Mouse (Mus musculus) fat pad, adult 2 months (tissue): ENCODE data around the gene Asic2.

ENCODE experiments used
- DNase-seq: peaks from one replicate; pipeline ENCODE4 v3.0.0-alpha.2; 2011; ENCODE audit warnings: low read depth, low spot score; ENCODE audit errors: extremely low read depth

Asic2 gene

GRCm38 (mm10) chr11:81059546-81059945 lies 908.7 kb downstream of the Asic2 start:
- DNase-seq, result no peak

- DNase-seq, result no peak
Measured at GRCm38 (mm10) chr11:81057506-81057905, 910.8 kb downstream of the Asic2 start.

- no peak for DNase-seq
Measured at GRCm38 (mm10) chr11:81056776-81057175, 911.5 kb downstream of the Asic2 start.

- DNase-seq, result no peak
Measured at GRCm38 (mm10) chr11:81055446-81056145, 912.7 kb downstream of the Asic2 start.

- no peak for DNase-seq
Measured at GRCm38 (mm10) chr11:81053826-81054225, 914.4 kb downstream of the Asic2 start.

- no peak for DNase-seq
Measured at GRCm38 (mm10) chr11:81041671-81042070, 926.6 kb downstream of the Asic2 start.

- no peak for DNase-seq
Measured at GRCm38 (mm10) chr11:81039976-81040375, 928.3 kb downstream of the Asic2 start.

GRCm38 (mm10) chr11:81032151-81032550 lies 936.1 kb downstream of the Asic2 start:
- no peak for DNase-seq

DNA sequence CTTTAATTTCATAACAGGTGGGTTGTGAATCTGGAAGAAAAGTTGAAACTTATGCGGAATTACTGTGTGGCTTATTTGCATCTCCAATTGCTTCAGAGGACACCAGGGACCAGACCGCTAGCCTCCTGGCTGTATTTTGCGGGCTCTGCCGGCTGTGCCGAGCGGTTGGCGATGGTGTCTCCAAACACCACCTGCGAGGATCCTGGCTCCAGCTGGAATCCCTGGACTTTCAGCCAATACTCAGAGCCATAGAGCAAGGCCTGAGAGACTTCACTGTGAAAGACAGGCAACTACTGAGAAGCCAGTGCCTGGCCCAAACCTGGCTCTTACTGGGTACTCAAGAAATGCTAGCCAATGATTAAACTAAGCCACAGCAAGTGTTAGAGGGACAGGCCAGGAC lies 953.5 kb downstream of the Asic2 start:
- no peak for DNase-seq

GRCm38 (mm10) chr11:81013501-81013900 lies 954.8 kb downstream of the Asic2 start:
- DNase-seq, result no peak

- DNase-seq, result no peak
Measured at GRCm38 (mm10) chr11:81010766-81011165, 957.5 kb downstream of the Asic2 start.

DNA sequence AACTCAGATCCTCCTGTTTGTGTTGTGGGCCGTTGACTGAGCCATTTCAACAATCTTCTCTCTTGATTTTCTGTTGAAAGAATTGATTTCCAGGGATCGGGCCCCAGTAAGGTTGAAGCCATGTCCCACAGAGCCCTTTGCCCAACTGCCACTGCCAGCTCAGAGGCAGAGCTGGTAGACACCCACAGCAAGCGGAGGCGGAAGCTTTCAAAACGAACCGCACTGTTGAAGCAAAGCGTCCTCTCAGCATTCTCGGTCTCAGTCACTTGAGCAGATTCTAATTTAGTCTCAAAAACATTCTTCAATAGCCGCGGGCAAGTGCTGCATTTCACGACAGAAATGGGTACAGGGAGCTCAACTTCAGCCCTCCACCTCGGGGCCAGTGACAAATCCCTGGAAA lies 958.9 kb downstream of the Asic2 start:
- no peak for DNase-seq

- no peak for DNase-seq
Measured at GRCm38 (mm10) chr11:81005831-81006230, 962.4 kb downstream of the Asic2 start.

- DNase-seq, result no peak
Measured at GRCm38 (mm10) chr11:81002769-81003430, 965.4 kb downstream of the Asic2 start.

DNA sequence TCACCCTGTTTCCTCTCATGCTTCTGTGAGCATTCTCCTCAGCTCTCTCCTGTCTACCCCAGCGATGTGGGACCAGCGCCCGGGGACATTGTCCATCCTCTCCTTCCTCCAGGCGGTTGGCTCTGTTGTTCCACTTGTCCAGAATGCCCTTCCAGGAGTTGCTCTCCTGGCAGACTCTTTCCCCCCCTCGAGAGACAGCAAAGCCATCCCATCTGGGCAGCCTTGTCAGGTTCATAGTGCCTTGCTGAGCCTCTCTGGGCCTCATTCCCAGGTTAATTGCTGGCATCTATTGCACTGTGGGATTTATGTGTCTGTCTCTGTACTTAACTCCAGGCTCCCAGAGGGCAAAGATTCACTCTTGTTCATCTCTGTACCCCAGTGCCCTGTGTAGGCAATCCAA lies 972.6 kb downstream of the Asic2 start:
- no peak for DNase-seq

GRCm38 (mm10) chr11:80983530-80983929 lies 984.7 kb downstream of the Asic2 start:
- no peak for DNase-seq

DNA sequence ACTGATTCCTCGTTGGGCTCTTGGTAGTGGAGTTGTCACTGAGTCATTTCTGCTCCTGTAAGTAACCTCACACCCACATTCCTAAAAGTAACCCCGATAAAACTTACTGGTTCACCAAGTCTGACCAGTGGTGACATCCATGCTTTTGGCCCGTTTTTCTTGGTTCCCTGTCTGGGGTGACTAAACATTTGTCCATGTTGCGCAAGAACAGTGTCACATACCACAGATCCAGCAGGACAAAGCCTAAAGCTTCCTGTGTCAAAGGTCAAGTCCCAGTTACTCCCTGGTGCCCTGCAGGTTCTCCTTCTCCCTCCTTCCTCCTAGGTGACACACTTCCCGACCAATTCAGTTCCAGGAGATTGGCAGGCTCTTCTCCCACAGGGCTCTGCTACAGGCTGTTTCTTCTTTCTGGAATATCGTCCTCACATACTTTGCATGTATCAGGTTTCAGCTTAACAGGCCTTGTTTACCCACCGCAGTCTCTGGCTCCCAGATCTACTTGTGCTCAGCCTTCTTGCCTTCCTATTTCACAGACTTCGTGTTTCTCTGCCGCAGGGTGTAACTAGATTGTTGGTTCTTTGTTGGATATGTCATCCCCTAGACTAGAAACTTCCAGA lies 991.9 kb downstream of the Asic2 start:
- no peak for DNase-seq

DNA sequence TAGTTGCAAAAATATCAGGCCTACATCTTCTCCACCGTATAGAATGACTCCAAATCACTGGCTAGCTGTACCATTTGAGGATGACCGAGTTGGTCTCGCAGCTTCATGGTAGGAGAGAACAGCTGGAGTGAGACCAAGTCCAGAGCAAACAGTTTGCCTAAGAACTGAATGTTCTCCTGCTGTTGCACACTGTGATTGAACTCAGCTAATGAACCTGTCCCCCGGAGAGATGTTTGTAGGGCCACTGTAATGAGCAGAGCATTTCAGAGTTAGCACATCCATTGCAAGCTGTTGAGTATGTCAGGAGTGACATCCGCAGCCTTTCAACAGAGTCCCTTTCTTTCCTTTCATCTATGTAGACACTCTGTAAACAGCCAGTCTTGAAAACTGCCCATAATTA lies 993.6 kb downstream of the Asic2 start:
- no peak for DNase-seq

GRCm38 (mm10) chr11:80973976-80974375 lies 994.3 kb downstream of the Asic2 start:
- DNase-seq, result no peak

GRCm38 (mm10) chr11:80973273-80973672 lies 995.0 kb downstream of the Asic2 start:
- DNase-seq, result no peak

DNA sequence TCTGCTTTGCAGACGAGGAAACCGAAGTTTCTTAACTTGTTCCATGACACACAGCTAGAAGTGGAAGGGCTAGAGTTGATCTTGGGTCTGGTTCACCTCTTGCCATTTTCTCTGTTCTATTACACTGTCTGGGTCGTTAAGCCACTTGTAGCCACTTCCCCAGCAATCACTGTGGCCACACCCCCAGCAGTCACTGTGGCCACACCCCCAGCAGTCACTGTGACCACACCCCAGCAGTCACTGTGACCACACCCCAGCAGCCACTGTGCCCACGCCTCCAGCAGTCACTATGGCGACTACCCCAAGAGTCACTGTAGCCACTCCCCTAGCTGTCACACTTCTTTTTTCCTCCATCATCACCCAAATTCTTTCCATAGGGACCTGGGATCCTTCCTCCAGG lies 1000.7 kb downstream of the Asic2 start:
- DNase-seq, result no peak

- DNase-seq, result no peak
Measured at GRCm38 (mm10) chr11:80966040-80966439, 1002.2 kb downstream of the Asic2 start.
